Mouse (Mus musculus) embryonic facial prominence, embryonic 13.5 days (tissue): Measurements from ENCODE around the gene Slc10a7. TPM values are rescaled to one million over a fixed set of nuclear protein-coding genes. Genes with fewer than 3 reads are reported as not detected.
"Not testable (repeated sequence)": the region's sequence is repeated elsewhere in the genome, so short reads cannot be mapped to it uniquely, and the experiment has no call there.

Source experiments
- ATAC-seq: fragments of 200-750 bp; cut with Nextera tagmentation; 2 replicates; pipeline ENCODE4 v1.8.0; 2017; ENCODE audit warnings: low read depth; ENCODE audit not compliant: insufficient number of reproducible peaks, insufficient read depth, low FRiP score, low TSS enrichment
- H3K27ac ChIP-seq: fragments of 300-500 bp; sonication (generic); 2 replicates; pipeline ENCODE4 v1.5.1; 2015; ENCODE audit warnings: moderate library complexity, mild to moderate bottlenecking, inconsistent platforms
- H3K27me3 ChIP-seq: fragments of 300-500 bp; sonication (generic); 2 replicates; pipeline ENCODE4 v1.6.1; 2015; ENCODE audit warnings: mild to moderate bottlenecking, inconsistent platforms
- H3K36me3 ChIP-seq: fragments of 300-500 bp; sonication (generic); 2 replicates; pipeline ENCODE4 v1.6.1; 2015; ENCODE audit warnings: mild to moderate bottlenecking, inconsistent platforms
- H3K4me1 ChIP-seq: fragments of 300-500 bp; sonication (generic); 2 replicates; pipeline ENCODE4 v1.6.1; 2015; ENCODE audit warnings: inconsistent platforms
- H3K4me2 ChIP-seq: fragments of 300-500 bp; sonication (generic); 2 replicates; pipeline ENCODE4 v1.6.1; 2015; ENCODE audit warnings: moderate library complexity, mild to moderate bottlenecking, inconsistent platforms
- H3K4me3 ChIP-seq: fragments of 300-500 bp; sonication (generic); 2 replicates; pipeline ENCODE4 v1.5.1; 2015; ENCODE audit warnings: mild to moderate bottlenecking, inconsistent platforms
- H3K9ac ChIP-seq: fragments of 300-500 bp; sonication (generic); 2 replicates; pipeline ENCODE4 v1.6.1; 2015; ENCODE audit warnings: mild to moderate bottlenecking, inconsistent platforms
- H3K9me3 ChIP-seq: fragments of 300-500 bp; sonication (generic); 2 replicates; pipeline ENCODE4 v1.6.1; 2016; ENCODE audit warnings: inconsistent platforms
- WGBS: fragments of 180-500 bp; shearing (Covaris S2); methylation state at CpG from one replicate; pipeline ENCODE4 v1.1.7; 2015; ENCODE audit warnings: mixed read lengths; 5-methylcytosine and 5-hydroxymethylcytosine counted together
- polyA plus RNA-seq: library from polyadenylated mRNA; unstranded; fragments of >200 nt; fragmentation: Nextera tagmentation; extraction: Ambion mirVana; gene quantifications from 2 replicates; pipeline ENCODE4 v1.2.1, GENCODE M21; 2015

Gene Slc10a7
- polyA plus RNA-seq, 1 experiment from 2014 or later: 17.6 TPM

- no peaks in the 10 kb centered on the region for H3K27me3 ChIP-seq
- no peak overlapping the region for H3K27ac ChIP-seq
- peaks cover 18% of the 10 kb centered on the region for H3K36me3 ChIP-seq
- 57% methylated on average over 3 of the region's 3 CpGs for WGBS
- H3K4me3 ChIP-seq: no peak overlapping the region
- no peak for ATAC-seq
- peaks cover 3% of the 10 kb centered on the region; the same call in 1 of the 2 replicates for H3K9me3 ChIP-seq
- peak overlapping the region; percentile 24 for H3K4me2 ChIP-seq
- 0 out of 2 replicates have a peak overlapping the region, but pooled peaks have one; percentile 22 for H3K9ac ChIP-seq
- peaks cover 14% of the 10 kb centered on the region for H3K4me1 ChIP-seq
Measured at GRCm38 (mm10) chr8:78510926-78511325, 1.8 kb downstream of the Slc10a7 start.

- Histone ChIP-seq H3K4me1 (peaks cover 11% of the 10 kb centered on the region), H3K36me3 (peaks cover 24% of the 10 kb centered on the region), H3K9me3 (no peaks in the 10 kb centered on the region), H3K4me3 (no peak overlapping the region), H3K9ac (no peak overlapping the region), H3K27me3 (no peaks in the 10 kb centered on the region), H3K4me2 (no peak overlapping the region), H3K27ac (no peak overlapping the region)
- no peak for ATAC-seq
- WGBS: 88% methylated on average over 4 of the region's 4 CpGs
Measured at GRCm38 (mm10) chr8:78513106-78513505, 4.0 kb downstream of the Slc10a7 start.

GRCm38 (mm10) chr8:78514706-78515105 is 5.6 kb downstream of the Slc10a7 start:
- Histone ChIP-seq H3K36me3 (peaks cover 26% of the 10 kb centered on the region), H3K4me3 (no peak overlapping the region), H3K4me1 (peaks cover 11% of the 10 kb centered on the region), H3K27me3 (no peaks in the 10 kb centered on the region), H3K9ac (no peak overlapping the region), H3K27ac (no peak overlapping the region), H3K4me2 (no peak overlapping the region), H3K9me3 (no peaks in the 10 kb centered on the region)
- 88% methylated on average over 1 of the region's 1 CpGs for WGBS
- no peak for ATAC-seq

- 89% methylated on average over 3 of the region's 3 CpGs for WGBS
- Histone ChIP-seq H3K4me1 (peaks cover 9% of the 10 kb centered on the region), H3K4me2 (no peak overlapping the region), H3K4me3 (no peak overlapping the region), H3K27me3 (no peaks in the 10 kb centered on the region), H3K9ac (no peak overlapping the region), H3K9me3 (no peaks in the 10 kb centered on the region), H3K27ac (no peak overlapping the region), H3K36me3 (peaks cover 26% of the 10 kb centered on the region)
- ATAC-seq: no peak
Measured at GRCm38 (mm10) chr8:78515132-78515531, 6.0 kb downstream of the Slc10a7 start.

GRCm38 (mm10) chr8:78533981-78534380 is 24.8 kb downstream of the Slc10a7 start:
- 83% methylated on average over 6 of the region's 6 CpGs for WGBS
- H3K27me3 ChIP-seq: no peaks in the 10 kb centered on the region
- H3K9me3 ChIP-seq: no peaks in the 10 kb centered on the region
- H3K4me3 ChIP-seq: no peak overlapping the region
- H3K9ac ChIP-seq: no peak overlapping the region
- H3K27ac ChIP-seq: no peak overlapping the region
- no peak for ATAC-seq
- peaks cover 45% of the 10 kb centered on the region for H3K36me3 ChIP-seq
- no peak overlapping the region for H3K4me2 ChIP-seq
- no peaks in the 10 kb centered on the region for H3K4me1 ChIP-seq

- no peaks in the 10 kb centered on the region for H3K27me3 ChIP-seq
- no peak overlapping the region for H3K4me3 ChIP-seq
- no peak overlapping the region for H3K27ac ChIP-seq
- no peak overlapping the region for H3K9ac ChIP-seq
- no peaks in the 10 kb centered on the region for H3K9me3 ChIP-seq
- H3K4me1 ChIP-seq: no peaks in the 10 kb centered on the region
- no peak for ATAC-seq
- no peak overlapping the region for H3K4me2 ChIP-seq
- WGBS: 82% methylated on average over 5 of the region's 5 CpGs
- peaks cover 33% of the 10 kb centered on the region for H3K36me3 ChIP-seq
Measured at GRCm38 (mm10) chr8:78536716-78537115, 27.6 kb downstream of the Slc10a7 start.

GRCm38 (mm10) chr8:78537795-78538194 is 28.6 kb downstream of the Slc10a7 start:
- H3K4me2 ChIP-seq: no peak overlapping the region
- ATAC-seq: no peak
- H3K9ac ChIP-seq: no peak overlapping the region
- no peaks in the 10 kb centered on the region for H3K27me3 ChIP-seq
- H3K9me3 ChIP-seq: no peaks in the 10 kb centered on the region
- H3K4me1 ChIP-seq: no peaks in the 10 kb centered on the region
- peaks cover 36% of the 10 kb centered on the region for H3K36me3 ChIP-seq
- H3K27ac ChIP-seq: no peak overlapping the region
- H3K4me3 ChIP-seq: no peak overlapping the region
- 87% methylated on average over 3 of the region's 3 CpGs for WGBS

- not testable (repeated sequence) for ATAC-seq, H3K4me1 ChIP-seq, H3K4me3 ChIP-seq, H3K9ac ChIP-seq, H3K9me3 ChIP-seq, H3K27me3 ChIP-seq, H3K4me2 ChIP-seq, H3K27ac ChIP-seq
- peaks cover 34% of the 10 kb centered on the region for H3K36me3 ChIP-seq
- 84% methylated on average over 6 of the region's 6 CpGs for WGBS
Measured at GRCm38 (mm10) chr8:78542670-78543069, 33.5 kb downstream of the Slc10a7 start.

- peaks cover 32% of the 10 kb centered on the region for H3K36me3 ChIP-seq
- H3K9me3 ChIP-seq: no peaks in the 10 kb centered on the region
- H3K4me1 ChIP-seq: 0 out of 2 replicates have a peak, but pooled peaks cover 5% of the 10 kb centered on the region
- no peak for ATAC-seq
- no peak overlapping the region for H3K4me2 ChIP-seq
- H3K4me3 ChIP-seq: no peak overlapping the region
- WGBS: 56% methylated on average over 1 of the region's 1 CpGs
- H3K9ac ChIP-seq: no peak overlapping the region
- H3K27ac ChIP-seq: no peak overlapping the region
- H3K27me3 ChIP-seq: no peaks in the 10 kb centered on the region
Measured at GRCm38 (mm10) chr8:78543621-78544020, 34.5 kb downstream of the Slc10a7 start.

GRCm38 (mm10) chr8:78544545-78544944 is 35.4 kb downstream of the Slc10a7 start:
- Histone ChIP-seq H3K9ac (no peak overlapping the region), H3K27me3 (no peaks in the 10 kb centered on the region), H3K4me3 (no peak overlapping the region), H3K4me1 (0 out of 2 replicates have a peak, but pooled peaks cover 5% of the 10 kb centered on the region), H3K27ac (no peak overlapping the region), H3K36me3 (peaks cover 30% of the 10 kb centered on the region), H3K9me3 (no peaks in the 10 kb centered on the region), H3K4me2 (no peak overlapping the region)
- ATAC-seq: no peak
- WGBS: 79% methylated on average over 2 of the region's 2 CpGs

- WGBS: 47% methylated on average over 9 of the region's 14 CpGs
- H3K27me3 ChIP-seq, ATAC-seq, H3K9me3 ChIP-seq, H3K9ac ChIP-seq, H3K4me3 ChIP-seq, H3K27ac ChIP-seq, H3K4me2 ChIP-seq, H3K4me1 ChIP-seq: not testable (repeated sequence)
- H3K36me3 ChIP-seq: peaks cover 27% of the 10 kb centered on the region
Measured at GRCm38 (mm10) chr8:78545153-78545817, 36.1 kb downstream of the Slc10a7 start.

- Histone ChIP-seq H3K4me3 (no peak overlapping the region), H3K4me1 (0 out of 2 replicates have a peak, but pooled peaks cover 3% of the 10 kb centered on the region), H3K9me3 (no peaks in the 10 kb centered on the region), H3K36me3 (peaks cover 9% of the 10 kb centered on the region; the same call in 1 of the 2 replicates), H3K27ac (no peak overlapping the region), H3K9ac (no peak overlapping the region), H3K4me2 (no peak overlapping the region), H3K27me3 (no peaks in the 10 kb centered on the region)
- 62% methylated on average over 10 of the region's 10 CpGs for WGBS
- ATAC-seq: no peak
Measured at GRCm38 (mm10) chr8:78549971-78550751, 41.0 kb downstream of the Slc10a7 start.
